Mouse (Mus musculus) lung, postnatal 0 days (tissue): ENCODE measurements around the gene Fggy. TPM values are rescaled to one million over a fixed set of nuclear protein-coding genes. Genes with fewer than 3 reads are reported as not detected.

ENCODE experiments used
- ATAC-seq: fragments of 200-750 bp; cut with Nextera tagmentation; 2 replicates; pipeline ENCODE4 v1.8.0; 2017; ENCODE audit warnings: moderate library complexity
- DNase-seq: peaks from one replicate; pipeline ENCODE4 v3.0.0-alpha.2; 2016; ENCODE audit warnings: low spot score
- H3K27ac ChIP-seq: fragments of 300-500 bp; sonication (generic); 2 replicates; pipeline ENCODE4 v1.5.1; 2014; ENCODE audit warnings: antibody characterized with exemption, mild to moderate bottlenecking, low read length, mixed read lengths
- H3K27me3 ChIP-seq: fragments of 300-500 bp; sonication (generic); replicated peaks from 2 replicates; pipeline ENCODE4 v1.6.1; 2014; ENCODE audit warnings: low read length, mixed read lengths; ENCODE audit not compliant: insufficient read depth
- H3K36me3 ChIP-seq: fragments of 300-500 bp; sonication (generic); 2 replicates; pipeline ENCODE4 v1.6.1; 2014; ENCODE audit warnings: low read length, mixed read lengths; ENCODE audit not compliant: insufficient read depth
- H3K4me1 ChIP-seq: fragments of 300-500 bp; sonication (generic); 2 replicates; pipeline ENCODE4 v1.6.1; 2014; ENCODE audit warnings: antibody characterized with exemption, low read depth, low read length, mixed read lengths; ENCODE audit not compliant: insufficient read depth
- H3K4me2 ChIP-seq: fragments of 300-500 bp; sonication (generic); replicated peaks from 2 replicates; pipeline ENCODE4 v1.6.1; 2014; ENCODE audit warnings: low read depth, mild to moderate bottlenecking, low read length, moderate library complexity, mixed read lengths
- H3K4me3 ChIP-seq: fragments of 300-500 bp; sonication (generic); 2 replicates; pipeline ENCODE4 v1.5.1; 2014; ENCODE audit warnings: low read depth, low read length
- H3K9ac ChIP-seq: fragments of 300-500 bp; sonication (generic); replicated peaks from 2 replicates; pipeline ENCODE4 v1.6.1; 2014; ENCODE audit warnings: low read depth, mild to moderate bottlenecking
- H3K9me3 ChIP-seq: fragments of 300-500 bp; sonication (generic); 2 replicates; pipeline ENCODE4 v1.6.1; 2016; ENCODE audit warnings: low read length, mixed read lengths
- CTCF ChIP-seq: IDR thresholded peaks from 2 replicates; pipeline ENCODE4 v1.5.1; 2016; ENCODE audit warnings: antibody characterized with exemption, mild to moderate bottlenecking
- EP300 ChIP-seq: IDR thresholded peaks from 2 replicates; pipeline ENCODE4 v1.6.1; 2016; ENCODE audit warnings: antibody characterized with exemption, mild to moderate bottlenecking, control low read depth
- WGBS: fragments of 180-500 bp; shearing (Covaris S2); extraction: QIAGEN DNeasy Blood & Tissue Kit; methylation state at CpG from one replicate; pipeline ENCODE4 v1.1.7; 2014; 5-methylcytosine and 5-hydroxymethylcytosine counted together
- polyA plus RNA-seq: library from polyadenylated mRNA; unstranded; fragments of >200 nt; fragmentation: Nextera tagmentation; extraction: Ambion mirVana; gene quantifications from 2 replicates; pipeline ENCODE4 v1.2.1, GENCODE M21; 2015

Gene Fggy
- polyA plus RNA-seq, 1 experiment from 2014 or later = 6.2 TPM

GRCm38 (mm10) chr4:95915628-95916579, 358.6 kb downstream of the Fggy start:
- WGBS = 71% methylated on average over 8 of the region's 8 CpGs
- no peaks in the 10 kb centered on the region for H3K27me3 ChIP-seq
- ATAC-seq = no peak

DNA sequence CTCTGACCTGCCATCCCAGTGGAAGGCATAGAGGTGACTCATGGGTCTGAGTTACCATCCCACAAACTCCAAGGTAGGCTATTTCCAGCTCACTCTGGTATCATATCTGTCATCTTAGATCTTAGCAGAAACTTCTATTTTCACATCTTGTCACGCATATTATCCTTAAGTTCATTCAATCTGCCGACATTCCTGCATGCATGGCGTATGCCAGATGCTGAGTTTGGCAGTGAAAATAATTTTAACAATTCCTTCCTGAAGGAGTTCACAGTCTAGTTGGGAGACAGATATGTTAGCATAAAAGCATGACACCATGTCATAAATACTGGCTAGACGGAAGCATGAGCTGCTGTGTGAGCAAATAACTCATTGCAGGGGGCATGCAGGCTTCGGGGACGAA, 360.4 kb downstream of the Fggy start:
- DNase-seq (no peak), ATAC-seq (no peak)
- no peaks in the 10 kb centered on the region for H3K4me1 ChIP-seq
- WGBS = 65% methylated on average over 6 of the region's 6 CpGs
- H3K27ac ChIP-seq = no peak overlapping the region
- no peak overlapping the region for H3K4me2 ChIP-seq
- H3K4me3 ChIP-seq = no peak overlapping the region
- no peaks in the 10 kb centered on the region for H3K36me3 ChIP-seq
- H3K27me3 ChIP-seq = no peaks in the 10 kb centered on the region
- H3K9ac ChIP-seq = no peak overlapping the region
- no peaks in the 10 kb centered on the region for H3K9me3 ChIP-seq
- TF ChIP-seq CTCF (no peak), EP300 (no peak)

More at GRCm38 (mm10) chr4:95915628-95916579, 358.6 kb downstream of the Fggy start:
- Histone ChIP-seq H3K4me3 (no peak overlapping the region), H3K4me2 (no peak overlapping the region), H3K4me1 (no peaks in the 10 kb centered on the region), H3K36me3 (no peaks in the 10 kb centered on the region), H3K9me3 (no peaks in the 10 kb centered on the region), H3K9ac (no peak overlapping the region), H3K27ac (no peak overlapping the region)
- DNase-seq = no peak
- TF ChIP-seq EP300 = no peak
- no peak for TF ChIP-seq CTCF

DNA sequence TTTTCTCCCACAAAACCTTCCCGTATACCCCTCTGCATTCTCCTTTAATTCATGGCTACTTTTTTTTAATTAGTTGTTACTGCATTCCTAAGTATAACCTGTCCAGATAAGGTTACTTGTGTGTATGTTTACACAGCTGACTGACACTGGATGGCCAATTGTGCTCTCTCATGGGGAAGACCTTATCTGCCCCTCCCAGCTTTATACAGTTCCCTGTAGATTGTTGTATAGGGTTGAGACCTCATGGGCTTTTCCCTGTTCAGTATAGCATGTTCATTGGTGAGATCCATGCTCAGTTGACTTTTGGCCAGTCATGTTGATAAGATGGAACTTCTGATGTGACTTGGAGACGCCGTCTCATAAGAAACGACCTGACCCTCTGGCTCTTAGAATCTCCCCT, 363.1 kb downstream of the Fggy start:
- Histone ChIP-seq H3K27ac (no peak overlapping the region), H3K4me1 (no peaks in the 10 kb centered on the region), H3K9me3 (no peaks in the 10 kb centered on the region), H3K9ac (no peak overlapping the region), H3K4me2 (no peak overlapping the region), H3K4me3 (no peak overlapping the region), H3K27me3 (no peaks in the 10 kb centered on the region), H3K36me3 (no peaks in the 10 kb centered on the region)
- DNase-seq (no peak), ATAC-seq (no peak)
- TF ChIP-seq EP300 (no peak), CTCF (no peak)
- WGBS = 64% methylated on average over 4 of the region's 4 CpGs

GRCm38 (mm10) chr4:95924210-95925184, 367.2 kb downstream of the Fggy start:
- WGBS = 7% methylated on average over 7 of the region's 7 CpGs
- Histone ChIP-seq H3K4me3 (no peak overlapping the region), H3K27me3 (no peaks in the 10 kb centered on the region), H3K4me2 (no peak overlapping the region), H3K9me3 (no peaks in the 10 kb centered on the region), H3K36me3 (no peaks in the 10 kb centered on the region), H3K9ac (no peak overlapping the region), H3K4me1 (no peaks in the 10 kb centered on the region), H3K27ac (no peak overlapping the region)
- TF ChIP-seq EP300 (no peak), CTCF (peak; percentile 93)
- peak; percentile 83 for DNase-seq
- peak; percentile 64 for ATAC-seq

- Histone ChIP-seq H3K4me2 (no peak overlapping the region), H3K9ac (no peak overlapping the region), H3K27me3 (no peaks in the 10 kb centered on the region), H3K4me3 (no peak overlapping the region), H3K36me3 (no peaks in the 10 kb centered on the region), H3K4me1 (no peaks in the 10 kb centered on the region), H3K27ac (no peak overlapping the region), H3K9me3 (no peaks in the 10 kb centered on the region)
- TF ChIP-seq CTCF (no peak), EP300 (no peak)
- no peak for DNase-seq
- 80% methylated on average over 1 of the region's 1 CpGs for WGBS
- ATAC-seq = no peak
These were observed 371.5 kb downstream of the Fggy start for GRCm38 (mm10) chr4:95928846-95929245.

DNA sequence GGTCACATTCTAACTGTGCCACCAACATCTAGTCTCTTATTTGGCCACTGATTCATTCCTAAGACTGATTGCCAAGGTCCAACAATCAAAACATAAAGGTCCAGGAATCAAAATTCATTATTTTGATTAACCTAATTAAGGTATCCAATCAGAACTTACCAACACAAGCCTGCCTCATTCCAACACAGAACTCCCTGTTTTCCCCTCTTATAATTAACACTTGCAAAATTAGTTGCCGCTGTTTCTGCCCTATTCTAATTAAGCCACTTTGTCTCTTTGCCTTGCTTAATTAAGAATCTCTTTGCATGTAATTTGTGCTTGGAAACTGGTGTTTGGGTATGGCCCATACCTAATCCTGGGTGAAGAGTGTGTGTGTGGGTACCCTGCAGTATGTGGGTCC, 372.6 kb downstream of the Fggy start:
- Histone ChIP-seq H3K4me2 (no peak overlapping the region), H3K36me3 (no peaks in the 10 kb centered on the region), H3K9ac (no peak overlapping the region), H3K27me3 (no peaks in the 10 kb centered on the region), H3K9me3 (no peaks in the 10 kb centered on the region), H3K4me3 (no peak overlapping the region), H3K4me1 (no peaks in the 10 kb centered on the region), H3K27ac (no peak overlapping the region)
- TF ChIP-seq CTCF = no peak
- TF ChIP-seq EP300 = no peak
- WGBS = 83% methylated on average over 1 of the region's 1 CpGs
- DNase-seq = no peak
- no peak for ATAC-seq
